Mouse (Mus musculus) gastrocnemius, postnatal 36 days (tissue): ENCODE results near the gene Crybg3. TPM values are rescaled to one million over a fixed set of nuclear protein-coding genes. Genes with fewer than 3 reads are reported as not detected.
A peak's percentile ranks its signal among the peaks of the same experiment; 100 is the strongest.

Experiments
- DNase-seq, 2 experiments: peaks; one replicate each; pipeline ENCODE4 v3.0.0; 2022
- intact Hi-C: fragments of 180-260 bp; cut with DNase I; formaldehyde crosslinking; loops from one replicate; pipeline ENCODE4 v1.15.1; 2025
- long read RNA-seq, 2 experiments: library from polyadenylated mRNA; stranded (forward); transcript quantifications; one replicate each; pipeline ENCODE4 v2.0.0; 2021
- total RNA-seq, 2 experiments: library from RNA; stranded (reverse); gene quantifications; 2 replicates each; pipeline ENCODE4 v1.2.3; 2021

Crybg3 gene
- 10 to 100 TPM; 33.7 TPM for total RNA-seq
- long read RNA-seq, experiment 1, full-length matches to known transcripts, result 1 of 14 reads
- long read RNA-seq, experiment 1, partial matches to known transcripts, result 2 of 14 reads
- long read RNA-seq, experiment 1, other reads (novel, unspliced or antisense), result 11 of 14 reads
- long read RNA-seq, experiment 2, full-length matches to known transcripts, result 2 of 19 reads
- long read RNA-seq, experiment 2, partial matches to known transcripts, result 3 of 19 reads
- long read RNA-seq, experiment 2, other reads (novel, unspliced or antisense), result 14 of 19 reads

- DNase-seq, result peak; percentile 72 to 74
- intact Hi-C loops, result loop anchor here (5.0 kb wide), 1 partner anchor 123 kb away; no protein-coding TSS in a partner anchor
Measured at GRCm38 (mm10) chr16:59600311-59601251, at the start of gene Crybg3. Gene Crybg3, minus strand, starts transcription at chr16:59600979.

GRCm38 (mm10) chr16:59643766-59644165 is 43.0 kb upstream of the Crybg3 start:
- intact Hi-C loops, result no loop called here
- DNase-seq, result no peak

DNA sequence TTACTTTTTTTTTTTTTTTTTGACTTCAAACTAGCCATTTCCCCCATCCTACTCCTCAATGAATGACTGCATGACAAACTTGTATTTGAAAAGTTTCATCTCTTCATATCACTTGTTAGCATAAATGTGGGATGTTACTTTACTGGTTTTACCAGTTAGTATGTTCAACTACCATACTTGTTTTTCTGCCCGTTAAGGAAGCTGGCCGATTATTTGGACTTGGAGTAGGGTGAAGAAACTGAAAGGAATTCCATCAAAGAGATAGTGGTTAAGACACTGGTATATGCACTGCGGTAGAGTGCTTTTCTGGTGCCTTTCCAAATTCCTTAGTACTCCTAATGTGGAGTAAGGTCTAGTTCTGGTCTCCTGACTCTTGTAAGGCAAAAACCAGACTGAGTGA is 39.2 kb upstream of the Crybg3 start:
- DNase-seq, result no peak
- intact Hi-C loops, result no loop called here

DNA sequence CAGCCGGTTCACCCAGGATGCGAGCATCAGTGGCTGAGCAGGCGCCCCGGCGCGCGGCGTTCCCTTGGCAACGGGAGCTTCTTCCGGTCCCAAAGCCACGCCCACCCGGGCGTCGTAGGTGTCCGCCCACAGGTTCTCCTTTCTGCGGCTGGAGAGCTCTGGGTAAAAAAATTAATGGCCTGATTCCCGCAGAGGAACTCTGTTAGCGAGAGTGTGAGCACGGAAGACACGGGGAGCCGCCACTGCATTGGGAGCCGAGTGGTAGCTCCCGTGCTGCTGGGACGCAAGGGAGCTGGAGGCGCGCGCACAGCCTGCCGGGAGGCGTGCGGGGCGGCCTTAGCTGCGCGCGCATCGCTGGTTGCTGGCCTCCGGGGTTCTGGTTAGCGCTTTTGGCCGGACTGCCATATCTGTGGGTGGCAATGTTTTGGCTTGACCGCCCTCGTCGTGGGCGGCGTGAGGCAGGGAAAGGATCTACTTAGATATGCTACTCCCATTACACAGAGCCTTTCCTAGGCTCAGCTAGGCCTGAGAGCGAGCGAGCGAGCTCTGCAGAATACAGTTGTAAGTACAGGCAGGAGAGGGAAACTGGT is 38.4 kb upstream of the Crybg3 start, which contains the start of gene Arl6:
Arl6 (minus strand) TSS at position 290 of the 590 bp plus-strand sequence.
- peak; percentile 89 to 93 for DNase-seq
- intact Hi-C loops, result no loop called here

- intact Hi-C loops, result no loop called here
- DNase-seq, result no peak
Measured at GRCm38 (mm10) chr16:59634598-59634997, 33.8 kb upstream of the Crybg3 start.

DNA sequence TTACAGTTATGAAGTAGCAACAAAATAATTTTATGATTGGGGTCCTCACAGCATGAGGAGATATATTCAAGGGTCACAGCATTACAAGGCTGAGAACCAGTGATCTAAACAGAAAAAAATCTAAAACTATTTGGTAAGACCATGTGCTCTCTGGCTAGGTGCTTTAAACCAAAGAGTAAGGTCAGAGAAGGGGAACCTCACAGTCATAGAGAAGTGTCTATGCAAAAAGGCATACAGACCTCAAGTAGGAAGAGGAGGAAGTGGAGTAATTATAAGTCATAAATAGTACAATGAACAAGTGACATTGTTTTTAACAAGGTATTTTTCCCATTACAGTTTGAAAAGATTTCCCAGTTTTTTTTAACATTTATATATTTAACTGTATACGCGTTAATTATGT is 20.8 kb upstream of the Crybg3 start:
- DNase-seq, result no peak
- intact Hi-C loops, result no loop called here

- intact Hi-C loops, result loop anchor here (1.0 to 2.0 kb wide), 2 partner anchors 140 to 196 kb away; no protein-coding TSS in a partner anchor
- DNase-seq, result no peak
Measured at GRCm38 (mm10) chr16:59617167-59617566, 16.4 kb upstream of the Crybg3 start.

DNA sequence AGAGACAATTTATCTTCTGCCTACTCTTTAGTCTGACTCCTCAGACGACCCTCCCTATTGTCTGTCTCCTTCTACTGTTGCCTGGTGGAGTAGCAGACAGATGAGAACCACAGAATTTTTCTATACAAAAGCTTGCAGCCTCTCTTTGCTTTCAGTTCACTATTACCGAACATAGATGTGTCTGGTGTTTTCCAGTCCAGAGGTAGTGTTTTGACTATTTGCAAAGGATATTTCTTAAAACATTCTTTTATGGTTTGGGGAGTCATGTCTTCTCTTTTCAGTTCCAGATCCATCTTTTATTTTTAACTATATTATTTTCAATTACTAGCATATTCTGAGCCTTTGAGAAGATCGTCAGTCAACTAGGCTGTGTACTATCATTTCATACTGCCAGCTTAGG is 14.9 kb upstream of the Crybg3 start:
- intact Hi-C loops, result loop anchor here (2.0 kb wide), 1 partner anchor 139 kb away; no protein-coding TSS in a partner anchor
- DNase-seq, result no peak

DNA sequence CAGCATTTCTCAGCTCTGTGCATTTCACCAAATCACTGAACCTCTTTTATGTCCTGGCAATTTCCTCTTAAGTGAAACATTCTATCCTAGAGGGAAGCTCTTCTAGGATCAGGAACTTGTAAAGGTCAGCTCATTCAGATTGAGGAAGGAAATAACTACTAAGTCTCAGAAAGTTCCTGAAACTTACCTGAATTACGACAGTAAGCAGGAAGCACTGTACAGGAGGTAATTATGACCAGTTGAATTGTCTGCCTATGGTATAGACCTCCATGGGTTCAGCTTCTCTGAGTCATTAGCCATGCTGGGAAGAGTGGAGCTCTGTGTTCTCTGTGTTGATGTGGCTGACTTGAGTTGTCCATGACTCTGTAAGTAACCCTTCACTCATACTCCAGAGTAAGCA is 10.0 kb upstream of the Crybg3 start:
- no peak for DNase-seq
- intact Hi-C loops, result no loop called here

DNA sequence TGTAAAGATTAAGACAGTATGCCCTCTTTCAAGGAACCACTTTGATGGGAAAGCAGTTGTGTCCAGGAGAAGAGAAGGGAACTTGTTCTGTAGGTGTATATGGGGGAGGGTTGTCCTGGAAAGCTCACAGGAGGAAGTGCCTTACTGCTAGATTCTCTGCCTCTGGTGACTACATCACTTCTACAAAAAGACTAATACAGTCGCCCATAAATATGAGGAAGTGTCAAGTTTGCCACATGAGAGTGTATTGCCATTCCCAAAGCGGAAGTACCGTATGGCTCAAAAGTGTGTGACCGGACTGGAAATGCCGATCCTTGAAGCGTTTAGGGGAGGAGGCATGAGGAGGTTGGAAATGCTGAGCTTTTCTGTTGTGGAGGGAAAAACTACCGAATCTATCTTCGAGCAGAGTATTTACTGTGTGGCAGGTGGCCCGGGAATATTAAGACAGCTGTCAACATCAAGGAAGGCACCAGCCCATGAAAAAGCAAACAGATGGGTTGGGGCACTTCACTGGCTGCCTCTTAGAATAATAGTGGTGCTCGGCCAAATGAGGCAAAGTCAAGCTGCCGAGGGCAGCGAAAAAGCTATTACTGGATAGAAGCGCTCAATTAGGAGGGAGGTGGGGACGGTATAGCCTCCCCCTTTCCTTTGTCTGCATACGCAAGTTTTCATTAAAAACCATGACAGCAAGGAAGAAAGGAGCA is 3.5 kb upstream of the Crybg3 start:
- intact Hi-C loops, result loop anchor here (5.0 kb wide), 1 partner anchor 127 kb away; no protein-coding TSS in a partner anchor
- DNase-seq, result no peak

GRCm38 (mm10) chr16:59599411-59600265 is 1.1 kb downstream of the Crybg3 start:
- DNase-seq, result peak in 1 of 2 experiments; percentile 16
- intact Hi-C loops, result loop anchor here (5.0 kb wide), 1 partner anchor 122 kb away; no protein-coding TSS in a partner anchor

DNA sequence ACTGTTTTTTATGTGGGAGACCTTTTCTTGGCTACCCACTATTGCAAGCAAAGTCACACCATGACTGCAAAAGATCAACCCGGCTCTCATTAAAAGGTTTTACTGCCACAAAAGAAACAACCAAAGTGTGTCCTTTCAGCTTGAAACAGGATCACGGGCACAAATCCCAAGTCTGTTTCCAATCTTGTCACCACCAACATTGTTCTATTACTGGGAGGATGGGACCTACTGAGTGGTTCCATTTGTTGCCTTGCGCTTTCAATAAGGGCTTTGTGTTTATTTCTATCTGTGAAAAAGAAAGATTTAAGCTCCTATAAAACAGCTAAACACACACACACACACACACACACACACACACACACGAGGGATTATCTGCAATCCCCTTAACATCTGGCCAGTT is 1.8 kb downstream of the Crybg3 start:
- no peak for DNase-seq

GRCm38 (mm10) chr16:59597256-59597655 is 3.5 kb downstream of the Crybg3 start:
- intact Hi-C loops, result no loop called here
- DNase-seq, result no peak

More for the DNA sequence above, 1.8 kb downstream of the Crybg3 start:
- intact Hi-C loops, result no loop called here

GRCm38 (mm10) chr16:59594714-59595113 is 6.1 kb downstream of the Crybg3 start:
- intact Hi-C loops, result no loop called here
- no peak for DNase-seq

DNA sequence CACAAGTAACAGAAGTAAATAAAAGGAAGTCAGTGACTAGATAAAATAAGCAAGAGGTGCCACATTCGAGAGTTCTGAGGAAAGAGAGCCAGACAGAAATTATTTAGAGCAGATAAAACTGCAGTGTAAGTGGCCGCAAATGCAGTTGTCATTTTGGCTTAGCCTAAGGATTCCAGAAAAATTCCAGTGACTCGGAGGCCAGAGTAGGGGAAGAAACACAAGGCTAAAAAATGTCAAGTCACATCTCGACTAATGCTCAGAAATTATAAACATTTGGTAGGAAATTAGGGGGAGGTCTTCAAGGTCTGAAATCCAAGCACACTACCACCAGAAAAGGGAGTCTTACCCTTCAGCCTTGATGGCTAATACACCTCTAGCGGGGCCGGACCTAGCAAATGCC is 10.0 kb downstream of the Crybg3 start:
- DNase-seq, result no peak

DNA sequence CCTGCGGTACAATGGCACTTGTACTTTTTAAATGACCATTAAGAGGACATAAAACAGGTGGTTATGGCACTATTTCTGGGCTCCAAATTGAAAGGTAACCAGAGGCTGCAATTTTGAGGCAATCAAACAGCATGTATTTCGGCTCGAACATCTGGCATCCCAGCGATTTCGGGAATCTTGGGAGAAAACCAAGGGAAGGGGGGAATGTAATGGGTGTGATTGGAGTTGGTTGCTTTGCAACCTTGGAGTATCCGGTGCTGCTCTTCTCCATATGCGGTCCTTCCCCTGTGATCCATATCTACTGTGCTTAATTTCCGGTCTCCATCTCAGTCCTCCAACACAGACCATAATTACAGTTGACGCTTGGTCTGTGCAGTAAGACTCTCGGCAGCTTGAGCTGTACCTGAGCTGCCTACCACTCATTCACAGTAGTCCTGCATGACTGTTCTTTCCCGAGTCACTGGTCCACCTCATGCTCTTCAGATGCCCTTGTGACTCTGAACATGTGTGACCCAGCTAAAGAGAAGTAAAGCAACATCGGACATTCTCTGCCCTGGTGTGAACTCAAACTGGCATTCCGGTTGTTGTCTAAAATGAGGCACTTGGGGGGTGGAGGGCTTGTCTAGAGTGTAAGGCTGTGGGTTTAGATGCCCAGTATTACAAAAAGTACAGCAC is 12.3 kb downstream of the Crybg3 start:
- DNase-seq, result no peak
- intact Hi-C loops, result no loop called here

More for the DNA sequence above, 10.0 kb downstream of the Crybg3 start:
- intact Hi-C loops, result no loop called here

GRCm38 (mm10) chr16:59587816-59588215 is 13.0 kb downstream of the Crybg3 start:
- intact Hi-C loops, result no loop called here

GRCm38 (mm10) chr16:59586911-59587310 is 13.9 kb downstream of the Crybg3 start:
- no peak for DNase-seq
- intact Hi-C loops, result no loop called here

More at GRCm38 (mm10) chr16:59587816-59588215, 13.0 kb downstream of the Crybg3 start:
- no peak for DNase-seq

GRCm38 (mm10) chr16:59586276-59586675 is 14.5 kb downstream of the Crybg3 start:
- no peak for DNase-seq
- intact Hi-C loops, result no loop called here
